Mouse (Mus musculus) kidney, adult 18-20 months (tissue): ENCODE measurements around the gene Nfe2l3.

Experiments
- DNase-seq: peaks from one replicate; pipeline ENCODE4 v3.0.0; 2021

Gene Nfe2l3

GRCm38 (mm10) chr6:51486731-51487130 is 54.3 kb downstream of the Nfe2l3 start:
- DNase-seq: no peak

GRCm38 (mm10) chr6:51489787-51490186 is 57.3 kb downstream of the Nfe2l3 start:
- DNase-seq: peak; percentile 45

DNA sequence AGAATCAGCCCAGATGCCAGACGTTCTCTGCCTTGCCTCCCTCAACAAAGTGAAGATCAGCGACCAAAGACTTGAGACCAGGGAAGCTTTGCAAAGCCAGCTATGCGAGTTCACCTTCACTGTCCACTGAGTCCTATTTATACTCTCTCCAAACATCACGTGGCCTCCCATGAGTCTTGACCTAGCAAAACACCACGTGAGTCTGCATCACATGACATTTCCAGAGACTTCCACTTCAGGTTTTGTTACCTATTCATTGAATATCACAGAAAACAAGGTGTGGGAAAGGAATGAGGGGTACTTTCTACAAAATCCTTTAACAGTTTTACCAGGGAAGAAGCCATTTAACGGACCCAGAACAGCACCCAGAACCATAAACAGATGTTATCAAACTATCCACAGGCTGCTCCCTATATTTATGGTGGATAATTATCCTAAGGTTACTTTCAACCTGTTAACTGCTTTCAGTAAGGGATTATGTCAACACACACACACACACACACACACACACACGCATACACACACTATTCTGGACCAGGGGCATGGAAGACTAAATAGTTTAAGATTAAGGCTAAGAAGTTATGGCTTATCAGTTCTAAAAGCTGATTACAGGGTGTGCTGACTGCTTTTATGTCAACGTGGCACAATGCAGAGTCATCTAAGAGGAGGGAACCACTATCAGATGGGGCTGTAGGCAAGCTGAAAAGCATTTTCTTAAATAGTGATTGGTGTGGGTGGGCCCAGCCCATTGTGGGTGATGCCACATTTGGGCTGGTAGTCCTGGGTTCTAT is 65.0 kb downstream of the Nfe2l3 start:
- DNase-seq: no peak

DNA sequence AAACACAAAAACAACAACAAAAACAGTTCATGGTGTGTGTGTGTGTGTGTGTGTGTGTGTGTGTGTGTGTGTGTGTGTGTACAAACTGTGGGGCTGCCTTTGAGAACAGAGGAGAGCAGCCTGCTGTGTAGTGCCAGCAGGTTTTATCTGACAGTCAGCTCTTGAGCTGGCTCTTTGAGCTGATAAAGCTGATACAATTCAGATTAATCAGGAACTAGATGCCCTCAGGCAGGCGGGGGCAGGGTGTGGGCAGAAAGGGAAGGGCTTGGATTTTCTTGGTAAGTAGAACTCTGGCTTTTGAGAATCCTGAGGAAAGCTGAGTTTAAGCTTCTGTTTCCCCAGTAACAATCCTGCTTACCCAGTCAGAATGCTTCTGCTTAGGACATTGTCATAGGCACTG is 73.2 kb downstream of the Nfe2l3 start:
- DNase-seq: no peak

DNA sequence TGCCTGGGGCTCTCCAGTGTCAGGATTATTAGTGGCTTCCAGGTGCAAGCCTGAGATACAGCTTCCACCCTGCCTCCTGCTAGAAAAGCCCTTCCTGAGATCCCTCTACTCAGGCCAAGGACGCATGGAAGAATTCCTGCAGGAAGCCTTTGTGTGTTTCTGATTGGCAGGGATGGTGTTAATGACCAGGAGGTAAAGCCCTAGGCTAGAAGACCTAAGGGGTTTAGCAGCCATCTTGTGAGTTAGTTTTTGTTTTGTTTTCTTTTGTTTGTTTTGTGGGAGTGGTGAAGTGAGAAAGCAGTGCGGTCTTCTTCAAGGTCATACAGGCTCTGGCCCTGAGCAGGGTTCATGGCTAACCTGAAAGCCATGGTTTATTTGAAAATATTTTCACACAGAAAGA is 75.1 kb downstream of the Nfe2l3 start:
- no peak for DNase-seq
